Mouse (Mus musculus): Measurements from ENCODE around the gene Hemk1. TPM values are rescaled to one million over a fixed set of nuclear protein-coding genes. Genes with fewer than 3 reads are reported as not detected.
A peak's percentile ranks its signal among the peaks of the same experiment; 100 is the strongest.

Hemk1 gene
- polyA plus RNA-seq, 1 experiment from 2014 or later, result 5.9 TPM

DNA sequence AAGGTAGTCTGAATTCAATTTTAAA is 42.3 kb downstream of the Hemk1 start, which contains the start of gene Cish:
Cish (plus strand) TSS at position 11 of the 25 bp plus-strand sequence.
- no peaks in the 10 kb centered on the region for H3K9me3 ChIP-seq (ENCODE audit: control insufficient read depth)
- no peak for ATAC-seq
- TF ChIP-seq CTCF (IDR thresholded peaks at IDR 0.05; ENCODE audit: low read depth), result no peak
- H3K27ac ChIP-seq (ENCODE audit: low read depth, low read length), result peak within 1 kb of the TSS; percentile 71
- peaks cover 6% of the 10 kb centered on the region; the same call in 1 of the 2 replicates for H3K4me1 ChIP-seq (replicated peaks; ENCODE audit: control insufficient read depth, insufficient read depth, low read length)
- peaks cover 11% of the 10 kb centered on the region; the same call in 1 of the 2 replicates for H3K36me3 ChIP-seq (ENCODE audit: control insufficient read depth, insufficient read depth)
- peak within 1 kb of the TSS; percentile 61 for H3K9ac ChIP-seq (ENCODE audit: low read depth, low read length)
- peak within 1 kb of the TSS; percentile 73 for H3K4me2 ChIP-seq (replicated peaks; ENCODE audit: low read depth)
- H3K27me3 ChIP-seq (replicated peaks; ENCODE audit: control insufficient read depth, insufficient read depth, low read length), result no peaks in the 10 kb centered on the region
- H3K4me3 ChIP-seq (ENCODE audit: low read depth, low read length), result peak within 1 kb of the TSS; percentile 51

DNA sequence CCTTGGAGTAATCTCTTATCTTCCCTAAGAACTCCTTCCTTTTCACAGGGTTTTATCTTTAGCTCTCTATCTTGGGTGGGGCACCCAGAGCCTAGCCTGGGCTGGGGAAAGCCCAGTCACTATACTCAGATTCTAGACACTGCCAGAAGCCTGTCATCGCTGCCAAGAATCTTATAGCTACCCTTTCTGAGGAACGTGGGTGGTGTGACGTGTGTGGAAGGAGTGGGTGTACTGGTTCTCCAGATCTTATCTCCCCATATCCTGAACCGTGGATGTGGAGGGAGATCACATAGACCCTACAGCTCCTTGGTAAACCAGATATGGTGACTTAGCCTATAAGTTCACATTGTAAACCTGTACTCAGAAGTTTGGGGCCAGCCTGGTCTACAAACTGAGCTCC is 42.5 kb downstream of the Hemk1 start:
- Histone ChIP-seq H3K27ac (ENCODE audit: low read depth, low read length) (peak overlapping the region; percentile 71), H3K9ac (ENCODE audit: low read depth, low read length) (no peak overlapping the region), H3K4me3 (ENCODE audit: low read depth, low read length) (peak overlapping the region; percentile 51; the same call in 1 of the 2 replicates)

DNA sequence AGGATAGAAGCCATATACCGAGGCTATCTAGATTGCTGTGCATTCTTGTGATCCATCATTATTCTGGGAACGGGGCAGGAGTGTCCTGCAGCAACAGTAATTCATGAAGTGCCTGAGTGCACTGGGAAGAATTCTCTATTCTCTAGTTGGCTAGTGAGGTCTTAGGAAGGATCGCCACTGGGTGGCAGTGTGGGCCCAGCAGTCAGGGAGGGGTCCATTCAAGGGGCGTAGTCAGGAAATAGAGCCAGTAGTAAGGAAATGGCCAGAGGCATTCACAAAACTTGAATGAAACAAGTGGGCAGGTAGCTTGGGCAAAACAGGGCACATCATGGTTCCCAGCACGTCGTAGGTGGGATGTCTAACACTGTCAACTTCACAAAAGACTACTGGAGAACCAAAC is 43.9 kb downstream of the Hemk1 start:
- no peak overlapping the region for H3K27ac ChIP-seq (ENCODE audit: low read depth, low read length)
- H3K4me1 ChIP-seq (replicated peaks; ENCODE audit: control insufficient read depth, insufficient read depth, low read length), result peaks cover 6% of the 10 kb centered on the region; the same call in 1 of the 2 replicates
- H3K4me3 ChIP-seq (ENCODE audit: low read depth, low read length), result no peak overlapping the region
- H3K4me2 ChIP-seq (replicated peaks; ENCODE audit: low read depth), result no peak overlapping the region
- no peaks in the 10 kb centered on the region for H3K36me3 ChIP-seq (ENCODE audit: control insufficient read depth, insufficient read depth)
- 3% methylated on average over 6 of the region's 6 CpGs for WGBS
- no peaks in the 10 kb centered on the region for H3K27me3 ChIP-seq (replicated peaks; ENCODE audit: control insufficient read depth, insufficient read depth, low read length)
- ATAC-seq, result no peak
- H3K9me3 ChIP-seq (ENCODE audit: control insufficient read depth), result no peaks in the 10 kb centered on the region
- H3K9ac ChIP-seq (ENCODE audit: low read depth, low read length), result no peak overlapping the region
- TF ChIP-seq CTCF (IDR thresholded peaks at IDR 0.05; ENCODE audit: low read depth), result peak; percentile 98

More for the DNA sequence above, 42.5 kb downstream of the Hemk1 start:
- ATAC-seq, result no peak
- 24% methylated on average over 4 of the region's 4 CpGs for WGBS
- no peaks in the 10 kb centered on the region for H3K9me3 ChIP-seq (ENCODE audit: control insufficient read depth)
- TF ChIP-seq CTCF (IDR thresholded peaks at IDR 0.05; ENCODE audit: low read depth), result no peak
- H3K36me3 ChIP-seq (ENCODE audit: control insufficient read depth, insufficient read depth), result peaks cover 9% of the 10 kb centered on the region; the same call in 1 of the 2 replicates
- H3K27me3 ChIP-seq (replicated peaks; ENCODE audit: control insufficient read depth, insufficient read depth, low read length), result no peaks in the 10 kb centered on the region
- H3K4me1 ChIP-seq (replicated peaks; ENCODE audit: control insufficient read depth, insufficient read depth, low read length), result peaks cover 6% of the 10 kb centered on the region; the same call in 1 of the 2 replicates
- H3K4me2 ChIP-seq (replicated peaks; ENCODE audit: low read depth), result peak overlapping the region; percentile 73

DNA sequence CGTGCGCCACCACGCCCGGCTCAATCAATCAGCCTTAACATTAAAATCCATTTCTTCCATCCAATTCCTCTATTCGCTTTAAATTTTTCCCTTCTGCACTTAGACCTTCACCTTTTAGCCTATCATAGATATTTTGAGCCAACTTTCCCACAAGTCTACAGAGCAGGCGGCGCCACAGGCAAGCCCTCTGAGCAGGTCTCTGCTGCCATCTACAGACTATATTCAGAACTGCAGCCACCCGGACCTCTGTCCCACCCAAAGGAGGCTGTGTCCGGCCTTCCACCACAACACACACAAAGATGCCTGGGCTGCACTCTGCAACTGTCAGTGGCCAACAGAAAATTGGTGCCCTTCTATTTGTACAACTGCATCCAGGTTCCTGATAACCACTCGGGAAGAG is 47.3 kb downstream of the Hemk1 start:
- Histone ChIP-seq H3K4me3 (ENCODE audit: low read depth, low read length) (no peak overlapping the region), H3K9ac (ENCODE audit: low read depth, low read length) (no peak overlapping the region), H3K27ac (ENCODE audit: low read depth, low read length) (no peak overlapping the region), H3K4me1 (replicated peaks; ENCODE audit: control insufficient read depth, insufficient read depth, low read length) (no peaks in the 10 kb centered on the region), H3K27me3 (replicated peaks; ENCODE audit: control insufficient read depth, insufficient read depth, low read length) (no peaks in the 10 kb centered on the region), H3K36me3 (ENCODE audit: control insufficient read depth, insufficient read depth) (no peaks in the 10 kb centered on the region), H3K9me3 (ENCODE audit: control insufficient read depth) (no peaks in the 10 kb centered on the region), H3K4me2 (replicated peaks; ENCODE audit: low read depth) (no peak overlapping the region)
- ATAC-seq, result no peak
- peak; percentile 98 for TF ChIP-seq CTCF (IDR thresholded peaks at IDR 0.05; ENCODE audit: low read depth)
- WGBS, result 27% methylated on average over 10 of the region's 10 CpGs

DNA sequence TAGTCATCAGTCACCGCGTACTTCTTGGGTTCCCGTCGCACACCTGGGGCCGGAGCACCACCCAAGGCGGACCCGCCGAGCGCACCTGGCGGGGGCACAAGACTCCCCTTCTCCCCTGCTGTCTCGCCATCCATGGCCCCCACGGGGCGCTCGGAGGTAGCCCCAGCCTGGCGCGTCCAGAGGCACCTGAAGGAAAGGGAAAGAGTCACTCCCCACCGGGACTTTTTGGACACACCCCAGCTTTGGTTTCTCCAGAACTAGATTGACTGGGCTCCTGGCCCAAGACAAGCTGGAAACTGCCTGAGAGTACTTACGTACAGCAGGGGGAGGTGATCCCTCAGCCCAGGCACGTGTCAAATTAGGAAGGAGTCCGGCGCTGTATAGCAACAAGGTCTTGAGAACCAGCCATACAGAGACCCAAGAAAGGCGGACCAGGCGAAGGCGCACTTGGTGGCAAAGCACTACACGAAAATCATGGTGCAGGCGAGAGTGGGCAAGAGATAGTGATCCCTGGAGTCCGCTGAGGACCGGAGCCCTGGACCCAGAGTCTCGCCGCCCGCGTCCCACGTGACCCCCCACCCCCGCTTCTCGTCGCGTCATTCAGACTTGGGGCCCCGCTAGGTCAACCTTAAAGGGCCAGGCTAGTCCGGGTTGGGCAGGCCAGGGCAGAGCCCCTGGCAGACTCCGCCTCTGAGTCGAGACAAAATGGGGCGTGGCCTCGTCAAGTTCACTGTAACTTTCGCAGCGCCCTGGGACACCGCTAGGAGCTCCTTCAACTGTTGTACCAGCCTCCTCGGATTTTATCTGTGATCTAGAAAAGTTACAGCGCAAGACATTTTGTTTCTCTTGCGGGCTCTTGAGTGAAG is 48.7 kb downstream of the Hemk1 start, which contains the start of gene Mapkapk3:
Mapkapk3 (minus strand) TSS at position 667 of the 866 bp plus-strand sequence.
- no peaks in the 10 kb centered on the region for H3K36me3 ChIP-seq (ENCODE audit: control insufficient read depth, insufficient read depth)
- peak; percentile 88 for ATAC-seq
- H3K27ac ChIP-seq (ENCODE audit: low read depth, low read length), result peak within 1 kb of the TSS; percentile 91
- H3K9ac ChIP-seq (ENCODE audit: low read depth, low read length), result peak within 1 kb of the TSS; percentile 56
- no peaks in the 10 kb centered on the region for H3K4me1 ChIP-seq (replicated peaks; ENCODE audit: control insufficient read depth, insufficient read depth, low read length)
- H3K9me3 ChIP-seq (ENCODE audit: control insufficient read depth), result no peaks in the 10 kb centered on the region
- H3K4me2 ChIP-seq (replicated peaks; ENCODE audit: low read depth), result peak within 1 kb of the TSS; percentile 82
- H3K4me3 ChIP-seq (ENCODE audit: low read depth, low read length), result peak within 1 kb of the TSS; percentile 45
- TF ChIP-seq CTCF (IDR thresholded peaks at IDR 0.05; ENCODE audit: low read depth), result peak; percentile 58
- WGBS, result 2% methylated on average over 49 of the region's 49 CpGs
- H3K27me3 ChIP-seq (replicated peaks; ENCODE audit: control insufficient read depth, insufficient read depth, low read length), result no peaks in the 10 kb centered on the region

DNA sequence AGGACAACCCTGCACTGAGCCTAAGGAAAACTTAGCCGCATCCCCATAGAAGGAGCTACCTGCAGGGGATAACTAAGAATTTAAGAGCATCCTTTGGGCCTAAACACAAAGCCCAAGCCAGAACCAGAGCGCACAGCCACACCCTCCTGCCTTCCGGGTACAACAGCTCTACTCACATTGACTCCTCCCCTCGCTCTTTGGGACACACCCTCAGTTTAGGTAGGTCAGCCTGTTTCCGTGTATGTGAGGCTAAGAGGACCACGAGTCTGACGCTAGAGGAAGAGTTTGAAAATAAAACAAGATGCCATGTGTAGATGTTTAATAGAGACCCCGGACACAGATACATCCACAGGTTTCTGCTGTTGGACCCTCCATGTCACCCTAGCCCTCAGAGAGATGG is 49.4 kb downstream of the Hemk1 start:
- H3K36me3 ChIP-seq (ENCODE audit: control insufficient read depth, insufficient read depth), result no peaks in the 10 kb centered on the region
- WGBS, result 32% methylated on average over 8 of the region's 8 CpGs
- H3K9ac ChIP-seq (ENCODE audit: low read depth, low read length), result peak overlapping the region; percentile 56; the same call in 1 of the 2 replicates

More for the DNA sequence above, 49.4 kb downstream of the Hemk1 start:
- peak overlapping the region; percentile 91 for H3K27ac ChIP-seq (ENCODE audit: low read depth, low read length)
- peak overlapping the region; percentile 82 for H3K4me2 ChIP-seq (replicated peaks; ENCODE audit: low read depth)
- H3K9me3 ChIP-seq (ENCODE audit: control insufficient read depth), result no peaks in the 10 kb centered on the region
- peak; percentile 75 for ATAC-seq
- peak overlapping the region; percentile 45 for H3K4me3 ChIP-seq (ENCODE audit: low read depth, low read length)
- H3K27me3 ChIP-seq (replicated peaks; ENCODE audit: control insufficient read depth, insufficient read depth, low read length), result no peaks in the 10 kb centered on the region
- no peaks in the 10 kb centered on the region for H3K4me1 ChIP-seq (replicated peaks; ENCODE audit: control insufficient read depth, insufficient read depth, low read length)
- TF ChIP-seq CTCF (IDR thresholded peaks at IDR 0.05; ENCODE audit: low read depth), result no peak
